Mouse (Mus musculus) embryonic fibroblast, embryonic 13.5 days (primary cell): ENCODE results near the gene Fndc7. TPM values are rescaled to one million over a fixed set of nuclear protein-coding genes. Genes with fewer than 3 reads are reported as not detected.

ENCODE experiments used
- H3K27ac ChIP-seq: 2 replicates; pipeline ENCODE4 v1.5.1; 2012; ENCODE audit warnings: low read length, control low read depth, inconsistent platforms; ENCODE audit not compliant: insufficient read depth
- H3K4me1 ChIP-seq: 2 replicates; pipeline ENCODE4 v1.6.1; 2011; ENCODE audit warnings: low read length; ENCODE audit not compliant: control insufficient read depth, insufficient read depth
- H3K4me3 ChIP-seq: 2 replicates; pipeline ENCODE4 v1.5.1; 2011; ENCODE audit warnings: mild to moderate bottlenecking, control low read depth, low read length; ENCODE audit not compliant: insufficient read depth
- CTCF ChIP-seq: IDR thresholded peaks from 2 replicates; pipeline ENCODE4 v1.5.1; 2011; ENCODE audit warnings: mild to moderate bottlenecking, control low read depth, low read length, moderate library complexity, borderline replicate concordance; ENCODE audit not compliant: insufficient read depth
- POLR2A ChIP-seq: IDR thresholded peaks from 2 replicates; pipeline ENCODE4 v1.6.1; 2011; ENCODE audit warnings: low read depth, mild to moderate bottlenecking, control low read depth, low read length, moderate library complexity
- polyA plus RNA-seq: library from polyadenylated mRNA; stranded (reverse); fragments of >200 nt; gene quantifications from 2 replicates; pipeline ENCODE4 v1.2.4, GENCODE M21; 2011; ENCODE audit warnings: low read depth; ENCODE audit not compliant: missing spikeins, insufficient read length

The Fndc7 gene
- polyA plus RNA-seq, 1 experiment: not detected

DNA sequence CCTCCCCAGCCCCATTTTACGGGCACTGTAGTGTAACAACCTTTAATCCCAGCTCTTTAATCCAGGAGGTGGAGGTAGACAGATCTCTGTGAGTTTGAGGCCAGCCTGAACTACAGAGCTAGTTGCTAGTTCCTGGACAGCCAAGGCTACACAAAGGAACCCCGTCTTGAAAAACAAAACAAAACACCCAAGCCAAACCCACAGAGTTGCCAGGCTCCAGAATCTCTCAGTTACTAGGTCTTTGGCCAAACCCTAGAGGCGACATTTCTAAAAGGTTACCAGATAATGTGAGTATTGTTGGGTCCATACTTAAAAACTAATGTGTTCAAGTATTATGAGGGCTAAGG is 32.7 kb downstream of the Fndc7 start:
- TF ChIP-seq POLR2A (no peak), CTCF (no peak)
- no peak overlapping the region; the same call in 1 of the 2 replicates for H3K27ac ChIP-seq
- peaks cover 7% of the 10 kb centered on the region for H3K4me1 ChIP-seq
- H3K4me3 ChIP-seq: no peak overlapping the region

DNA sequence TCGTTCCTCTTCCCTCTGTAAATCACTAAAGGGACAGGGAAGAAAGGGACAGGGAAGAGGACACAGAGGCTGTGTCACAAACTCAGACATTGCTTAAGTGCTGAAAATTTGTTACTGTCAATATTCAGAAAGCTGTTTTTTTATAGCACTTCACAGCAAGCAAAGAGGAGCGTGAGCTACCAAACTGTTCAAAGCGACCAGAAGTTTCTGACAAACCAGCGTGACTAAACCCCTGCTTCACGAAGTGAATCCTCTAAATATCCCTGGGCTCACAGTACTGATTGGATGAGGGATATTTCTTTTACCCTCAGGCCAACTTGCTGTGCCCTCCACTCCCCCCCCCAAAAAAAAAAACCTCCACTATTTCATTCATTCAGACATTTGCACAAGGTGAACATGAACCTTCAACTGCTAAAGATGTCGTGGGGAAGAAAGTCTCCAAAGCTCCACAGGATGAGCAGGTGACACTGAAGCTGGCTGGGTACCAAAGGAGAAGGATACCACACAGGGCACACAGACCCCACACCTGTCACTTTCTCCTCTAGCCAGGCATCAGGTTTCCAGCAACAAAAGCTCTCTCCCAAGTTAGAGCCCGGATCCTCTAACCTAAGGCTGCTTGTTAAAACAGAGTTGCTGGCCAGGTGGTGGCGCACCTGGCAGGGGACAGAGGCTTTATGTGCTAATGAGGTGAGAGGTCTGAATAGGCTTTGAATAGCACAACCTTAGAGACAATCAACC is 33.3 kb downstream of the Fndc7 start:
- Histone ChIP-seq H3K27ac (peak overlapping the region; percentile 72), H3K4me3 (no peak overlapping the region), H3K4me1 (peaks cover 7% of the 10 kb centered on the region)
- TF ChIP-seq POLR2A (no peak), CTCF (no peak)

DNA sequence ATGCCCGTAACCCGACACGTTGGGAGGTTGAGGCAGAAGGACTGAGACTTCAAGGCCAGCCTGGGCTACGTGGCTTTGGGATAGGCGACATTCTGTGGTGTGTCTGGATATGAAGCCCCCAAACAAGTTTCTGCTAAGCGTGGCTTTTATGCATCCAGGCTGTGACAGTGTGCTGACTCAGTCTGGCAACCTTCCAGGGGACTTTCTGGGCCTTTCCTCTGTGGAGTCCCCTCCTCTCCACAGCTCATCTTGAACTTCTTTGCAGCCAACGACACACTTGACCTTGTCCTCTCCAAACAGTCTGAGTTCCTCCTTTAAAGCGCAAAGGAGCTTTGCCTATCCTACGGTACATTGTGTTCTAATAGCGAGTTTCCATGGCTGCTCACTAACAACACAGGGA is 33.9 kb downstream of the Fndc7 start:
- H3K27ac ChIP-seq: peak overlapping the region; percentile 72
- H3K4me3 ChIP-seq: no peak overlapping the region
- TF ChIP-seq POLR2A (no peak), CTCF (no peak)
- H3K4me1 ChIP-seq: peaks cover 7% of the 10 kb centered on the region

DNA sequence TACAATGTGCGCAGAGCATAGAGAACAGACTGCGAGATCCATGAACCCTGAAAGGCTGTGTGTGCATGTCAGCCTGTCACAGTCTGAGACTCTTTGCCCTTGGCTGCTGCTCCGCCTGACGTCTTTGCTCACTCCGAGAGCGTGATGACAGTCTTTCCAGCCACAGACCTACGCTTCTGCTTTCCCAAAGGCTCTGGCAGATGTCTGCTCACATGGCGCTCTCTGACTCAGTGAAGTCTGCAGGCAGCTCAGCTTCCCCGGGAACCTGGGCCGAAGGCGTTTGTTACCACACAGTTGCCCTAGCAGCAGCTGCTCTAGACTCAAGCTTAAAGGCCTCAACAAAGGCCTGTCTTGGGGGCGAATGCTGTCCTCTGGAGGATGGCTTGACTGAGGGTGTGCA is 34.4 kb downstream of the Fndc7 start:
- TF ChIP-seq POLR2A (no peak), CTCF (no peak)
- Histone ChIP-seq H3K4me1 (peaks cover 7% of the 10 kb centered on the region), H3K4me3 (no peak overlapping the region), H3K27ac (peak overlapping the region; percentile 72)

DNA sequence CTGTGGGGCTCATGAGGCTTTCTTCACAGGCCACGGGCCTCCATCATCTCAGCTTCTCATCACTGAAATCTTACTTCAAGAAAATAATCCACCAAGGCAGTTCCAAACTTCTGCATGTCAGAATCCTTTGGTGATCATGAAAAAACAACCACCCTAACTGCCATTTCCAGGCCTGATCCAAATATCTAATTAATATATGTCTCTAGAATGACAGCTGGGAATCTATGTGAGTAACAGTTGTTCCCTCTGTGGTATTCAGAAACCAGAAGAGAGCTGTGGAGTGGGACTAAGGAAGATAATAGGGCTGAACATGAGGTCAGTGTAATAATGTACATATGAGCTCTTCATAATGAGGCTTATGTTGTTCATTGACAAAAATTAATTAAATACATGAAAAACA is 36.5 kb downstream of the Fndc7 start:
- TF ChIP-seq POLR2A: no peak
- no peak for TF ChIP-seq CTCF
- Histone ChIP-seq H3K27ac (no peak overlapping the region), H3K4me3 (no peak overlapping the region), H3K4me1 (peaks cover 7% of the 10 kb centered on the region)

DNA sequence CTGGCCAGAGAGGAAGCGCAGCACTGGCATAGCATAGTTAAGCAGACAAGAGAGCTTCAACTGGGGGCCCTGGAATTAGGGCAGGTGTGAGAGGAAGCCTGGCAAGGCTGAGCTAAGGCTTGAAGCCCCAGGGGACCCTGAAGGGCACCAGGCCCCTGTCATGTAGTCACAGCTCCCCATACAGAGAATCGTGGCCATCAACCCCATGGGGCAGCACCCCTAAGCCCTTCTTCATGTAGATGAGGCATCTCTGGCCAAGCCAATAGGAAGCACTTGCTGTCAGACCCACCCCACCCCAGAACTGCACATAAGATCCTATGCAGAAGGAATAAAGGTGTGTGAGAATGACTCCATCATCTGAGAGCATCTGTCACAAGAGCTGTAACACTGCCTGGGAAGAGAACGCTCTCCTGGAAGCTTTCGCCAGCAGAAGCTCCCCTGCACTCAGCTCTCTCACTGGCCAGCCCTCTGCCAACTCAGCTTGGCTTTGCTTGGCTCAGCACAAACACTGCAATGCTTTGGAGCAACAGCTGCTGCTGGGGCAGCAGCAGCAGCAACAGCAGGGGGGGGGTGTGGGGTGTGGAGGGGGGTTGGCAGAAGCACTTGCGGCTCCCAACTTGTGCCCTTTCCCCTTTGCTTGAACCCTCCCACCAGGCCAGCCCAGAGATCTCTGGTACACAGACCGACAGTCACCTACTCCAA is 37.7 kb downstream of the Fndc7 start:
- H3K4me1 ChIP-seq: peaks cover 7% of the 10 kb centered on the region
- no peak overlapping the region for H3K4me3 ChIP-seq
- TF ChIP-seq CTCF (no peak), POLR2A (no peak)
- H3K27ac ChIP-seq: no peak overlapping the region

DNA sequence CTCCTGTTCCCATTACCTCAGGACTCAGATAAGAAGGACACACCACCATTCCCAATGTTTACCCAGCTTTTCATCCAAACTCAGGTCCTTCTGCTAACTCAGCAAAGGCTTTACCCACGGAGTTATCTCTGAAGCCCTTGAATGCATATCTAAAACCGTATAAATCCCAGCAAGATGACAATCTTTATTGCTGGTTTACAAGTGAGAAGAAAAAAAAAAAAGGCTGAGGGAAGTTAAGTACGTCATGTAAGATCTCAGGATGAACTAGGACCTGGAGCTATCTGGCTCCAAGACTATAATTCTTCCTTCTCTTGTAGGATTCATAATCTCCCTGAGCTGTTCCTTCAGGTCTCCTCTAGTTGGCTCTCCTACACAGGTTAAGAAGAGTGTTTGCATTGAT is 38.3 kb downstream of the Fndc7 start:
- no peak for TF ChIP-seq CTCF
- TF ChIP-seq POLR2A: no peak
- Histone ChIP-seq H3K4me1 (peaks cover 7% of the 10 kb centered on the region), H3K27ac (no peak overlapping the region), H3K4me3 (no peak overlapping the region)

DNA sequence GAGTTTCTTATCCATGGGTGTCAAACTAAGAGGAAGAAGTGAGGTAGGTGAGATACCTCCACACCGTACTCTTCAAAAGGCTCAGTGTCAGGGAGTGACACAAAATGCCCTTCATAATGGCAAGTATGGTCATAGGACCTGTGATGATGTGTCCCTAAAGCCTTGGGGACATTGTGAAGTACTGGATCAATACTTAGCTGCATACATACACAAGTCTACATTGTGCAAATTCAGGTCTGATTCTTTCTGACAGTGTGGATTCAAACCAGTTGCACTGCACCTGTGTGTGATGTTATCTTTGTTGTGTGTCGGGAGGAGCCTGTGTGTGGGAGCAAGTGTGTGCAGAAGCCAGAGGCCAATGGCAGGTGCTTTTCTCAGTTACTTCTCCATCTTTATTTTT is 38.7 kb downstream of the Fndc7 start:
- no peak overlapping the region for H3K4me3 ChIP-seq
- TF ChIP-seq POLR2A: no peak
- no peak for TF ChIP-seq CTCF
- H3K27ac ChIP-seq: no peak overlapping the region
- peaks cover 7% of the 10 kb centered on the region for H3K4me1 ChIP-seq

DNA sequence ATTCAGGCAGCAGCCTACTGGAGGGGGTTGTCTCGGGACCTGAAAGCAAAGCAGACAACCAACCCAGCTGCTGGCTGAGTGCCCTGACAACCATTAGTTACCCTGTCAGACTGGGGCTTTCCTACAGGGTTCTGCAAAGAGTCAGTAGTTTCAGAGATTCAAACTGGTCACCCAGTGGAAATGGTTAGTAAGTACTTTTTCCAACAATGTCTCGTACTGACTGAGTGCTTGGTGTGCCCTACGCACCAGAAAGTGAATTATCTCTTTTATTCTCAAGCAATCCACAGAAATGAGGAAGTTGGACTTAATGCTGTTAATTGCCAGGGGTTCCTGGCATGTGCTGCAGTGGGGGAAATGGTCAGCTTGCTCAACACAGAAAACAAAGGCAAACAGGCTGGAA is 39.3 kb downstream of the Fndc7 start:
- no peak overlapping the region for H3K27ac ChIP-seq
- no peak overlapping the region for H3K4me3 ChIP-seq
- H3K4me1 ChIP-seq: peaks cover 4% of the 10 kb centered on the region
- no peak for TF ChIP-seq POLR2A
- TF ChIP-seq CTCF: no peak

DNA sequence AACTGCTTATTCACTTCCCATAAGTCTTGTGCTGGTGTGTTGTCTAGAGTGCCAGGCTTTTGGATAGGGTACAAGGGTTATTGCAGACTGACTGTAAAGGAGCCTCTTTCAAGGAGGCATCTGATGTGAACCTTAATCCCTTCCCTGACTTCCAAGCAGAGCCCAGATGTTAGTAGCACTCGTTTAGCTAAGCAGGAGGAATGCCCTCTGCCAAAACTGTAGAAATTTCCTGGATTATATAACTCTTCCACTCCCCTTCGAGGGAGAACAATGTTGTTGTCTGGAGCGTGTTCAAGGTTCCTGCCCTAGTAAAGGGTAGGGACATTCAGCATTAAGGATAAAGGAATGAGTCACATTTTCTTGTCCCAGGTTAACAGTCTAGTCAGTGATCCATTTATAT is 43.2 kb downstream of the Fndc7 start:
- no peaks in the 10 kb centered on the region; the same call in 1 of the 2 replicates for H3K4me1 ChIP-seq
- H3K27ac ChIP-seq: no peak overlapping the region
- no peak for TF ChIP-seq CTCF
- TF ChIP-seq POLR2A: no peak
- no peak overlapping the region for H3K4me3 ChIP-seq
